Mouse (Mus musculus): ENCODE data around the gene Pdk2.

Gene Pdk2

DNA sequence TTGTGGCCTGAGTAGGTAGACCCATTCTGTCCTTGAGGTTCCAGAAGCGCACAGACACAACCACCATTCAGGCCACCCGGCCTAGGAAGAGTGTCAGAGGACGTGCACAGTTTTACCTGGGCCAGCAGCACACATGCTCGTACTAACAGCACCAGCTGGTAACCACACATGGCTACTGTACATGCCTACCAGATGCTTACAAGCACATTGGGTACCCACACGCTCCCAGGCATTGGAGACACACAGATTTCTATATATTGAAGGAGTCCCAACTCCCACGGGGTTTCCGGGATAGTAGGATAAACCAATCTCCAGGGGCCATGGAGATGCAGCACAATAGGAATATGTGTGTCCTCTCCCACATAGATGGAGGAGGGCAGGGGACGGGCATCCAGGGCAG, 38.4 kb downstream of the Pdk2 start:
- DNase-seq (ENCODE audit: low spot score in 2 of 2) = no peak

GRCm38 (mm10) chr11:95001584-95002347, 39.4 kb downstream of the Pdk2 start:
- no peak for DNase-seq (ENCODE audit: low spot score in 2 of 2)

DNA sequence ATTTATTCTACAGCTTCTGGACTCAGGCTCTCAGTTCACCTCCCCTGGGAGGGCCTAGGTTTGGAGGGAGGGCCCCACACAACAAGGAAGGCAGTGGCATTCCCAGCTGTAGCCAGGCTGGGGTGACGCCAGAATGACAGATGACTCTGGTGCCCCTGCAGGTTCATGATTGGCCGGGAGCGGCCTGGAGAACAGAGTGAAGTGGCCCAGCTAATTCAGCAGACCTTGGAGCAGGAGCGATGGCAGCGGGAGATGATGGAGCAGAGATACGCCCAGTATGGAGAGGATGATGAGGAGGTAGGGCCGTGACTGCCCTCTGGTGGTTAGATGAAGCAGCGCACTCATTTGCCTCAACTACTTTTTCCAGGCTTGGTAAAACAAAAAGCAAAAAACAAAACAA, 40.1 kb downstream of the Pdk2 start:
- peak; percentile 78 to 88 for DNase-seq (ENCODE audit: low spot score in 2 of 2)

GRCm38 (mm10) chr11:95000548-95000947, 40.6 kb downstream of the Pdk2 start:
- DNase-seq (ENCODE audit: low spot score in 2 of 2) = peak; percentile 48 to 73

DNA sequence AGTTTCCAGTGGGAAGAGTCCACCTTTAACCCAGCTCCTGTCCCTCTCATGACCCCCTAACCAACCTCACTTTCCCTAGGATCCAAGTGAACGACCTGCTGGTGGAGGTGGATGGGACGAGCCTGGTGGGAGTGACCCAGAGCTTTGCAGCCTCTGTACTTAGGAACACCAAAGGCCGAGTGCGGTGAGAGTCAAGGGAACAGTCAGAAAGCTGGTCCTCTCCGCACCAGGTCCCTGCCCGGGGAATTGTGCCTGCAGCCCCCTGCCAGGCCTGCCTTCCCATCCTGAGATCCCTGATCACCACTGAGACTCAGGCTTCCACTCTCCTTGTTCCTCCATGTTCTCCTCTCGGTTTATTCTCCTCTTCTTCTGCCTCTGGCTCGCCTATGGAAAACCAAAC, 41.0 kb downstream of the Pdk2 start:
- no peak for DNase-seq (ENCODE audit: low spot score in 2 of 2)

DNA sequence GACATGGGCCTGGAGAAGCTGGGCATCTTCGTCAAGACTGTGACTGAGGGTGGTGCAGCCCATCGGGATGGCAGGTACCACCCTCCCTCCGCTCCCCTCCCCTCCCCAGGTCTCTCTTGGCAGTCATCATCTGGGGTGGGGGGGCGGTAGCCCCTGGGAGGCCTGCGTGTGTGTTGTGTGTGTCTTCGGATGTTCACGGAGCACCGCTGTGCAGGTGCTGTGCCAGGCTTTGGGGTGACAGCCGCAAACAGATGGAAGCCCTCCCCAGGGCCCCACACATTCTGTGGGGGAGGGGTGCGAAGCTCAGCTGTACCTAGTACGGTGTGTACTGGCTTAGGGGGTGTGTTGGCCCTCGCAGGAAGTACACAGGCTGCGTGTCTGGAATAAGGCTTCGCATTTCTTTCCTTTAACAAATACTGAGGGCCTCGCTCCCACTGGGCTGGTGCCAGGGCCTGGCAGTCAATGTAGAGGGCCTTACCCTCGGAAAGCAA, 43.1 kb downstream of the Pdk2 start:
- DNase-seq (ENCODE audit: low spot score in 2 of 2) = peak; percentile 53 to 74

GRCm38 (mm10) chr11:94997596-94997995, 43.6 kb downstream of the Pdk2 start:
- peak; percentile 74 to 77 for DNase-seq (ENCODE audit: low spot score in 2 of 2)

- DNase-seq (ENCODE audit: low spot score in 2 of 2) = no peak
These were observed 44.2 kb downstream of the Pdk2 start for GRCm38 (mm10) chr11:94996984-94997383.

- DNase-seq (ENCODE audit: low spot score in 2 of 2) = no peak
These were observed 45.1 kb downstream of the Pdk2 start for GRCm38 (mm10) chr11:94996101-94996500.

GRCm38 (mm10) chr11:94994947-94995772, 46.0 kb downstream of the Pdk2 start:
- peak in 1 of 2 experiments; percentile 20 for DNase-seq (ENCODE audit: low spot score in 2 of 2)

DNA sequence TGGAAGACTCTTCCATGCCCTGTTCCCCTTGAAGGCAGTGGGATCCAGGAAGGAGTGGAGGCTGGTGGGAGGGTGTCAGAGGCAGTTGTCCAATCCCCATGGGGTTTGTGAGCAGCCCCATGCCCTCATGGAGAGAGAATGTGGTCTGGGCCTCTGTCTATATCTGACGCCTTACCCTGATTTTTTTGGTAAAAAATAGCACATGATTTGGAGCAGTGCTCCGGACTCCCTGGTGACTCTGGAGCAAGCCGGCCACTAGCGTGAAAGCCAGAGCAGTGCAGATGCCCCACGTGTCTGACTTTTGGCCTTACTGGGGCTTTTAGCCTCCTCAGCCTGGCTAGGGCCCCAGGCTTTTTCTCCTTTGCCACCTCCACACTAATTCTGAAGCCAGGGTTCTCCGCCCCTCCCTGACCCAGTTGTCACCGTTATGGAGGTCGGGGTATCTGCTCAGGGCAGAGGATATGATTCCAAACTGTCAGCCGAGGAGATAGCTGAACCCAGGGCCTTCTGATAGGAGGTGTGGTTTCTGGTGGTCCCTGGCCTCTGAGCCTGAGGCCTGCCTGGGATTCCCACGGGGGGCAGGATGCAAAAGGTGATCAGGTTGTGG, 46.8 kb downstream of the Pdk2 start:
- DNase-seq (ENCODE audit: low spot score in 2 of 2) = no peak

DNA sequence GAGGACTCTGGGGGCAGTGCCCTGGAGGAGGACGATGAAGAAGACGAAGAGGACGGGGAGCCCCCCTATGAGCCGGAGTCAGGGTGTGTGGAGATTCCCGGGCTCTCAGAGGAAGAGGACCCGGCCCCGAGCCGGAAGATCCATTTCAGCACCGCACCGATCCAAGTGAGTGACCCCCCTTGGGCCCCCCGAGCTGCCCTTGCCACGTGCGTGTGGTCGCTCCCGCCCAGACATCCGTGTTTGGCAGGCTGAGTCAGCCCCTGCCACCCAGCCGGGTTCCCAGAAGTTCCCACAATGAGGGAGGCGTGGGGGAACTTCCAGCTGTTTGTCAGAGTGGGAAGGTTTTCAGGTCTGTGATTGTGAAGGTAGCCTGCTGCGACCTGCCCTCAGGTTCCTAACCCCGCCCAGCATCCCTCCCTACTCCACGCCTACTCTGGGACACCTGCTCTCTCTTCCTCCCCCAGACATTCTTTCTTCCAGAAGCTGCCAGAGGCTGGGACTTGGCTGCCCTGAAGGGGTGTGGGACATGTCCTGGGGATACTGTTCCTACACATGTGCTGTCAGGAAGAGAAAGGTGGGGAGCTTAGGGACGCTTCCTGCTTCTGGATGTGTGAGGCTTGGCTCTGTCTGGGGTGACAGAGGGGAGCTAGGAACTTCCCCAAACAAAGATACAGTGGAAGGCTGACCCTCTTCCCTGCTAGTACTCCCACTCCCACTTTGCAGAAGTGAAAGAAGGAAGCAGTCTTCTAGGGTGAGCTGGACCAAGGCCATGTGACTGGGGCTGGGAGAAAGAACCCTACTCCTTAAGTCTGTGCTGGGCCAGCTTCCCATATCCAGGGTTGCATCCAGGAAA, 48.2 kb downstream of the Pdk2 start:
- DNase-seq (ENCODE audit: low spot score in 2 of 2) = peak; percentile 64 to 76

DNA sequence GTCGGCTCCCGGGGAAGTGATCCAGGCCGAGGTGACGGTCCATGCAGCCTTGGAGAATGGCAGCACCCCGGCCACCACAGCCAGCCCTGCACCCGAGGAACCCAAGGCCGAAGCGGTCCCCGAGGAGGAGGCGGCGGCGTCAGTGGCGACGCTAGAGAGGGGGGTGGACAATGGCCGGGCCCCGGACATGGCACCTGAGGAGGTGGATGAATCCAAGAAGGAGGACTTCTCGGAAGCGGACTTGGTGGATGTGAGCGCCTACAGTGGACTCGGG, 48.7 kb downstream of the Pdk2 start:
- DNase-seq (ENCODE audit: low spot score in 2 of 2) = peak in 1 of 2 experiments; percentile 44

- DNase-seq (ENCODE audit: low spot score in 2 of 2) = peak; percentile 67 to 87
These were observed 49.3 kb downstream of the Pdk2 start for GRCm38 (mm10) chr11:94991641-94992479.

GRCm38 (mm10) chr11:94990749-94991577, 50.2 kb downstream of the Pdk2 start, which contains the start of gene Ppp1r9b:
Gene Ppp1r9b (plus strand): TSS chr11:94991035.
- peak; percentile 95 to 98 for DNase-seq (ENCODE audit: low spot score in 2 of 2)

DNA sequence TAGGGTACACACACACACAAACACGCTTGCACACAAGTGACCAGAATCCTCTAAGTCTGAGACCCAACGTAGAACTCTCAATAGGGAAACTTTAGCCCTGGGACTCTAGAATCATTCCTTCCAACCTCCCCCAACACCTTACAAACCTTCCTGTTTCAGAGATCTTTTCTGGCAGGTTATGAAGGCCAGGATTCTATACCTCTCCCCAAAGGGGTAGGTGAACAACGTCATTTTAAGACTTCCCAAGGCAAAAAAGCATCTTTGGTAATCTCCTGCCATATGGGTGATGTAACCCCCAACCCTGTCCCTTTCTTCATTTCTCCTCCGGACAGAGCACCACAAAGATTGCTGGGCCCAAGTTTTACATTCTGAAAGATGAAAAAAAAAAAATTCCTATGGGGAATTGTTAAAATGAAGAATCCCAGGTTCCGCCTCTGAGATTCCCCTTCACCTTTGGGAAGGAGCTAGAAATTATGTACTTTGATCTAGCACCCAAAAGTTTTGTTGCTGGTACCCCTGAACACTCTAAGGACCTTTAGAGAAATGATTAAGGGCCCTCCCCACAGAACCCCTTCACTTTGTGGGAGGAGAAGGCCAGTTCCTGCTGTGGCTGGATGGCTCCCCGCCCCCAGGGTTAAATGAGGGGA, 50.9 kb downstream of the Pdk2 start:
- no peak for DNase-seq (ENCODE audit: low spot score in 2 of 2)

DNA sequence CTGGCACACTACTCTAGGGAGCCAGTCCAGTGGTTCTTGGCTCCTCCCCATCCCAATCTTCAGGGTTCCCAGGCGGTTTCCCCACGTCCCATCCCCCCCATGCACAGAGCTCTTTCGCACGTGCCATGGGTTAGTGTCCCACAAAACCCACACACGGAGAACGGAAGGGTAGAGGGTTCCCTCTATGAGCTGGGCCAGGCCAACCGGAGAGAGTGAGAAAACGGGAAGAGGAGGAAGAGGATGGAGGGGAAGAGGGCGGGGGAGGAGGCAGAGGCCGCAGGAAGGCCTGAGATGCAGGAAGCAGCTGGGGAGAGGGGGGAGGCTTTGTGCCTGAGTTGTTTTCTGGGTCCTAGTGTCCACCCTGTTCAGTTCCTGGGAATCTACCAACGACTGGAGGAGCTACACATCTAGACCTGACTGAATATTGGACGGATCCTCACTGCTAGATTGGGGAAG, 51.6 kb downstream of the Pdk2 start:
- DNase-seq (ENCODE audit: low spot score in 2 of 2) = peak; percentile 78 to 85

DNA sequence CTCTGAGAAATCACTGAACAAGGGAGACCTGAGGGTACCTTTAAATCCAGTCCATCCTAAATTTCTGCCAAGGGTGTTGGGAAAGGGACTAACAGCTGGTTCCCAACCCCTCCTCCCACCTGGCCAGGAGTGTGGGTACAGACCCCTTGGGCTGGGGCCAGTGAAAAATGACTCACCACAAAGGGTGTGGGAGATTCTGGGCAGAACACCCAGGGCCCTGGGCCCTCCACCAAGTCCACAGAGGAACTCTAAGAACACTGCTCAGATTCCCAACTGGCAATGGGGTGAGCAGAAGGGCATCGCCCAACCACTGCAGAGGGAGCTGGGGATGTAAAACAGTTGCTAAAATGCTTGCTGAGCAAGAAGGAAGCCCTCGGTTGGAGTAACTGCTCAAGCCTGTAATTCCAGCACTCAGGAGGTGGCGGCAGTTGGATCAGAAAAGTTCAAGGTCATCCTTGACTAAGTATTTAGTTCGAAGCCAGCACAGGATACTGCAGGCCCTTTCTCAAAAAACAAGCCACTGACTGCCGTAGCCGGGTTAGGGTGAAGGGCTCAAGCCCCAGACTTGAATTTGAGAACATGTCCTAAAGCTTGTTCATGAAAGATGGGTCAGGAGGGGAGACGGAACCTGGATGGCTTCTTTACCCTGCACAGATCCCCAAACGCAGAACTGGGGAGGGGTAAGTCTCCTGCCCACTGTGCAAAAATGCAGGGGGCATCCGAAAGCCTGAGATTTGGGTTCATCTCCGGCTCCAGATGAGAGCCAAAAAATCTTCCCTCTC, 52.2 kb downstream of the Pdk2 start:
- peak in 1 of 2 experiments; percentile 62 for DNase-seq (ENCODE audit: low spot score in 2 of 2)

Data from spleen, postnatal 4 days (tissue).